Mouse (Mus musculus) spleen, adult 2 months (tissue): ENCODE results near the gene Rhbdl1.

Experiments
- CTCF ChIP-seq: fragments of 200-500 bp; IDR thresholded peaks from 2 replicates; pipeline ENCODE4 v1.5.1; 2011; ENCODE audit warnings: mild to moderate bottlenecking, inconsistent platforms; ENCODE audit not compliant: insufficient read depth, insufficient read length, insufficient replicate concordance; ENCODE audit errors: extremely low read depth
- POLR2A ChIP-seq: fragments of 200-500 bp; IDR thresholded peaks from 2 replicates; pipeline ENCODE4 v1.6.1; 2011; ENCODE audit warnings: low read depth, low read length, inconsistent platforms

DNA sequence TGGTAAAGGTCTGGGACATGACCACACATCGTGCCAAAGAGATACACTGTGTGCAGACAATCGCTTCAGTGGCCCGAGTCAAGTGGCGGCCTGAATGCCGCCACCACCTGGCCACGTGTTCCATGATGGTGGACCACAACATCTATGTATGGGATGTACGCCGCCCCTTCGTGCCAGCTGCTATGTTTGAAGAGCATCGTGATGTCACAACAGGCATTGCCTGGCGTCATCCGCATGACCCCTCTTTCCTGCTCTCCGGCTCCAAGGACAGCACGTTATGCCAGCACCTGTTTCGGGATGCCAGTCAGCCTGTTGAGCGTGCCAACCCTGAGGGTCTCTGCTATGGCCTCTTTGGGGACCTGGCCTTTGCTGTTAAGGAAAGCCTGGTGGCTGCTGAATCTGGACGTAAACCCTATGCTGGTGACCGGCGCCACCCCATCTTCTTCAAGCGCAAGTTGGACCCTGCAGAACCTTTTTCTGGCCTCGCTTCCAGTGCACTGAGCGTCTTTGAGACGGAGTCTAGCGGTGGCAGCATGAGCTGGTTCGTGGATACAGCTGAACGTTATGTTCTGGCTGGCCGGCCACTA is 11.0 kb downstream of the Rhbdl1 start:
- TF ChIP-seq CTCF (no peak), POLR2A (no peak)
